Mouse (Mus musculus) kidney, adult 2 months (tissue): ENCODE measurements around the gene Itgad.

Experiments
- CTCF ChIP-seq: fragments of 200-500 bp; conservative IDR thresholded peaks from 2 replicates; pipeline ENCODE4 v1.5.1; 2011; ENCODE audit warnings: low read depth, mild to moderate bottlenecking, control low read depth, low read length, moderate library complexity, mixed read lengths; ENCODE audit not compliant: insufficient read depth, insufficient read length
- POLR2A ChIP-seq: fragments of 200-500 bp; IDR thresholded peaks from one replicate; pipeline ENCODE4 v1.6.1; 2011; ENCODE audit warnings: low read depth, low read length, control low read depth

GRCm38 (mm10) chr7:128242331-128242730, 88.2 kb downstream of the Itgad start:
- no peak for TF ChIP-seq POLR2A
- no peak for TF ChIP-seq CTCF
